Mouse (Mus musculus): ENCODE measurements around the gene Ly6g6f. TPM values are rescaled to one million over a fixed set of nuclear protein-coding genes. Genes with fewer than 3 reads are reported as not detected.

Ly6g6f gene
- polyA plus RNA-seq, 1 experiment from 2014 or later = 0.65 TPM

DNA sequence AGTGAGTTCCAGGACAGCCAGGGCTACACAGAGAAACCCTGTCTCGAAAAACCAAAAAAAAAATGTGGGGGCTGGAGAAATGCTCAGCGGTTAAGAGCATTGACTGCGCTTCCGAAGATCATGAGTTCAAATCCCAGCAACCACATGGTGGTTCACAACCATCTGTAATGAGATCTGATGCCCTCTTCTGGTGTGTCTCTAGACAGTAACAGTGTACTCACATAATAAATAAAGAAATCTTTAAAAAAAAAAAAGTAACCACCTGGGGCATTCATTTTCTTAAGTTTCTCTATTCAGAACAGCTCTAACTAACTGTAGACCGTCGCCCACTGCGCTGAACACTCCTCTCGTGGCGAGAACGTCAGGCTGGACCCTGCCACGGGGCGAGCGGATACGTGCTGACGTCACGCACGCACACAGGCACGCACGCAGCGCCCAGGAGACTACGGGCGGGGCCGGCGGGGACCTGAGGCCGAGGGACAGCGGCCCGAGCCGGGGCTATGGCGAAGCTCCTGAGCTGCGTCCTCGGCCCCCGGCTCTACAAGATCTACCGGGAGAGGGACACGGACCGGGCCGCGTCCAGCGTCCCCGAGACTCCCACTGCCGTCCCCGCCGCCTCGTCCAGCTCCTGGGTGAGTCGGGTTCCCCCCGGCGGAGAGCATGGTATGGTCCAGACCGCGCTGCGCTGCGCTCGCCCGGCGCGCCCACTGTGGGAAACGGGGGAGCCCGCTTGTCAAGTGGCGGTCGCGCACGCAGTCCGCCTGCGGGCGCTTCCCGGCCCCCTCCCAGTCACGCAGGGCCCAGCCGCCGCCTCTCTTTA lies 3.6 kb upstream of the Ly6g6f start, which contains the start of gene Abhd16a:
TSS of gene Abhd16a (plus strand) at position 439 of the 820 bp plus-strand sequence.
- Histone ChIP-seq H3K27ac (peak within 1 kb of the TSS; percentile 89), H3K9ac (peak within 1 kb of the TSS; percentile 70), H3K4me1 (peaks cover 11% of the 10 kb centered on the region), H3K4me3 (peak within 1 kb of the TSS; percentile 49), H3K9me3 (no peaks in the 10 kb centered on the region), H3K27me3 (no peaks in the 10 kb centered on the region), H3K4me2 (replicated peaks) (peak within 1 kb of the TSS; percentile 50), H3K36me3 (peaks cover 25% of the 10 kb centered on the region)
- peak; percentile 94 for ATAC-seq (ENCODE audit: insufficient number of reproducible peaks, insufficient read depth, low FRiP score, low TSS enrichment)
- 3% methylated on average over 67 of the region's 67 CpGs for WGBS

DNA sequence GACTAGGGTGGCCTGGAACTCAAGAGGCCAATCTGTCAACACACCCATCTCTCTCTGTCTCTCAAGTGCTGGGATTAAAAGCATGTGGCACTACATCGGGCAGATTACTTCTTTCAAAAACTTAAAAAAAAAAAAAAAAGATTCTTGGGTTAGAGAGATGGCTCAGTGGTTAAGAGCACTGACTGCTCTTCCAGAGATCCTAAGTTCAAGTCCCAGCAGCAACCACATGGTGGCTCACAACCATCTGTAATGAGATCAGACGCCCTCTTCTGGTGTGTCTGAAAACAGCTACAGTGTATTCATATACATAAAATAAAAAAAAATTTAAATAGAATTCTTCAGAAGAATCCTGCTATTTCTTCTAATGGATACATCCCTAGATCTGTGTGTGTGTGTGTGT lies 2.7 kb upstream of the Ly6g6f start:
- ATAC-seq (ENCODE audit: insufficient number of reproducible peaks, insufficient read depth, low FRiP score, low TSS enrichment) = no peak
- Histone ChIP-seq H3K27ac (no peak overlapping the region), H3K9ac (no peak overlapping the region), H3K36me3 (peaks cover 19% of the 10 kb centered on the region), H3K27me3 (no peaks in the 10 kb centered on the region), H3K4me2 (replicated peaks) (no peak overlapping the region), H3K9me3 (no peaks in the 10 kb centered on the region), H3K4me3 (no peak overlapping the region), H3K4me1 (peaks cover 11% of the 10 kb centered on the region)
- WGBS = 50% methylated on average over 2 of the region's 2 CpGs

DNA sequence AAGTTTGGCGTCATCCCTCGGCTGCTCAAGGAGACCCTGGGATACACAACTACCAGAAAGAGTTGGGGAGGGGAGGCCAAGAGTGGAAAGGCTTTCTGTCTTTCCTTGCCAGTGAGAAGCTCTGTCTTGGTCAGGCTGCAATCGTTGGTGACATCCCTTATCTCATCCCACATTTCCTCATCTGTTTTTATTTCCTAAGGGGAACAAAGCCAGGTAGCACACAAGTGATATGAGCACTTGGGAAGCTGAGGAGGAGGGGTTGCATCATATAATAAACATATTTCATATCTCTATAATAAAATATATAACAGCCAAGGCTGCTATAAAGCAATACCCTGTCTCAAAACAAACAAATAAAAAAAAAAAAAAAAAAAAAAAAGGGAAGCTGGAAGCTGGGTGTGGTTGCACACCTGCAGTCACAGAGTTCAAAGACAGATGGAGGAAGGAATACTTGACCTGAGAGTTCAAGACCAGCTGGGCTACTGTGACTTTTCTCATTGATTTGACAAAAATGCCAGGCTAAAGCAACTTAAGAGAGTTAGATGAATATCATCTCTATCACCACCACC lies 1.4 kb downstream of the Ly6g6f start:
- Histone ChIP-seq H3K36me3 (no peaks in the 10 kb centered on the region), H3K4me2 (replicated peaks) (no peak overlapping the region), H3K27me3 (peaks cover 6% of the 10 kb centered on the region; the same call in 1 of the 2 replicates), H3K9me3 (no peaks in the 10 kb centered on the region), H3K27ac (no peak overlapping the region), H3K9ac (no peak overlapping the region), H3K4me3 (no peak overlapping the region), H3K4me1 (0 out of 2 replicates have a peak, but pooled peaks cover 4% of the 10 kb centered on the region)
- WGBS = 85% methylated on average over 3 of the region's 3 CpGs
- ATAC-seq (ENCODE audit: insufficient number of reproducible peaks, insufficient read depth, low FRiP score, low TSS enrichment) = no peak

DNA sequence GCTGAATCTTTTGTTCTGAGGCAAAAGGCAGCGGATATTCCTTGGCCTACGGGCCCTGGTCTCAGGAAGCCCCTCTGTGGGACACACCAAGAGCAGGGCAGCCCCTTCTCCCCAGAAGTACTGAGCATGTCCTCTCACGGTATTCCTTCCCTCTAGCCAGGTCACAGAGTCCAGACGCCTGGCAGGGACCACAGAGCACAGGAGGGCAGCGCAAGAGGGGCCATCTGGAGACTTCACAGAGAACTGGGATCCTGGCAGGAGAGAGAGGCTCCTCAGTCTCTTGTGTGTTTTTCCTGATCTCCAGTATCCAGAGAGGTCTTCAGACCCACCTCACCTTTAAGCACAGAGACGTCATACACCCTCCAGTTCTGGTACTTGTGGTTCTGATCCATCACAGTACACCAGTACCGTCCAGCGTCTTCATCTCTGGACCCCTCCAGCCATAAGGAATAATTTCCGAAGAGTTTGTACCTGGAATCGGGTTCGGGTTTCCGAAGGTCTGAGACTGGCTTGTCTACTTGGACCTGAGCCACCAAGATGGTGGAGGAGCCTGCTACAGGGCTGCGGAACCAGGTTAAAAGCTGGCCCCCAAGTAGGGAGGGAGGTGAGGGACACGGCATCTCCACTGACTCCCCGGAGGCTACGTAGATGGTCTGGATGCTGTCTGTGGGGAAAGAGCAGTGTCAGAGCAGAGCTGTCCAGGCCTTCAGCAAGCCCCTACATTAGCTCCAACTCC lies 2.4 kb downstream of the Ly6g6f start:
- Histone ChIP-seq H3K27ac (no peak overlapping the region), H3K27me3 (peaks cover 10% of the 10 kb centered on the region), H3K9me3 (no peaks in the 10 kb centered on the region), H3K4me3 (no peak overlapping the region), H3K36me3 (no peaks in the 10 kb centered on the region), H3K4me1 (peaks cover 4% of the 10 kb centered on the region; the same call in 1 of the 2 replicates), H3K4me2 (replicated peaks) (no peak overlapping the region), H3K9ac (no peak overlapping the region)
- 82% methylated on average over 16 of the region's 16 CpGs for WGBS
- no peak for ATAC-seq (ENCODE audit: insufficient number of reproducible peaks, insufficient read depth, low FRiP score, low TSS enrichment)

DNA sequence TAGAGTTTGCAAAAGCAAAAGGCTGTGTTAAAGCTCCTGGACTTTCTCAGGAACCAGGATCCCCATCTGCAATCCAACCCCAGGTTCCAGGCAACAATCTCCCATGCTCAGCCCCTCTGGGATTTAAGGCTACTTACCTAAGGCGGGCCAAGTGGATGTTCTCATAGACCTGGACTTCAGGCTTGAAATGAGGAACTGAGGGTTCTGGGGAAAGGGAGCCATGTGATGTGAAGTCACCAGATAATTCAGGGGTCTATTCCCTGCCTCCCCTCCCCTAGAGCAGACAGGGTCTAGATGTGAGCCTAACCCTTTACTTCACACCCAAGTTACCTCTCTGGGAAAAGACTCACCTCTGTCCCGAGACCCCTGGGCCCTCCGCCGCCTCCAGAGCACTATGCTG lies 4.7 kb downstream of the Ly6g6f start:
- Histone ChIP-seq H3K9ac (no peak overlapping the region), H3K27ac (no peak overlapping the region), H3K36me3 (no peaks in the 10 kb centered on the region), H3K27me3 (peaks cover 22% of the 10 kb centered on the region), H3K4me2 (replicated peaks) (no peak overlapping the region), H3K4me3 (no peak overlapping the region), H3K9me3 (no peaks in the 10 kb centered on the region), H3K4me1 (peaks cover 23% of the 10 kb centered on the region)
- 68% methylated on average over 4 of the region's 4 CpGs for WGBS
- ATAC-seq (ENCODE audit: insufficient number of reproducible peaks, insufficient read depth, low FRiP score, low TSS enrichment) = no peak

DNA sequence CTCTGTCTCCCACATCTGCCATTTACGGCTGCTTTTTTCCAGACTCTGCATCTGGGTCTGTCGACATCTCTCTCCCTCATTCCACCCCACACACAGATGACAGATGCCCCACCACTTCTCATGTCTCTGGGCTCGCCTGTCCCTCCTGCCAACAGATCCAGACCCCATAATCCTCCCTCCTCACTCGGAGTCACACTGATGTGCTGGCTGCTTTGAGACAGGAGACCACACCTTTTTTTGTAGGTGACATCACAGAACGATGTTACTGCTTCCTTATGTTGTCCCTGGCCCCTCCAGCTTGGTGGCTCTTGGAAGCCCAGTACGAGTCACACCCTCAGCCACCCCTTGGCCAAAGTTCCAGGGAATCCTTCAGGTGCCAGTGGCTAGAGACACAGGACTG lies 5.2 kb downstream of the Ly6g6f start:
- WGBS = 64% methylated on average over 6 of the region's 6 CpGs
- Histone ChIP-seq H3K4me1 (peaks cover 23% of the 10 kb centered on the region), H3K27me3 (peaks cover 22% of the 10 kb centered on the region), H3K4me3 (no peak overlapping the region), H3K9me3 (no peaks in the 10 kb centered on the region), H3K27ac (no peak overlapping the region), H3K4me2 (replicated peaks) (no peak overlapping the region), H3K9ac (no peak overlapping the region), H3K36me3 (no peaks in the 10 kb centered on the region)
- ATAC-seq (ENCODE audit: insufficient number of reproducible peaks, insufficient read depth, low FRiP score, low TSS enrichment) = no peak

DNA sequence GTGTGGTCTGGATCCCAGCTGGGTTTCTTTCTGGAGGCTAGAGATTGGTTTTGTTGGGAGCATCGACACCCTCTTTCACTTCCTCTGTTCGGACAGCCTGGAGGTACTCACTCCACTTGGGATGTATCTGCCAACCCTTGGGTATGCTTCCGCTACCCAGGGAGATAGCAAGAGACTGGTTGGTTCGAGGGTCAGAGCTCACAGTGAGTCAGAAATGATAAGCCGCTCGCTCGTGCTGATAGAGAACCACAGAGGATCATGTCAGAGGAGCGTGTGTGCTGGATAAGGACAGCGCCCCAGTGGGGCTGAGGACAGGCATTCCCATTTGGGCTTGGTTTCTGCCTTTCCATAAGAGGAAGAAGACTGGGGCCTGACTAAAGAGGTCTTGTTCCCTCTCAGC lies 5.6 kb downstream of the Ly6g6f start:
- H3K9me3 ChIP-seq = no peaks in the 10 kb centered on the region
- WGBS = 69% methylated on average over 9 of the region's 9 CpGs
- H3K4me2 ChIP-seq (replicated peaks) = no peak overlapping the region
- no peak overlapping the region for H3K27ac ChIP-seq
- ATAC-seq (ENCODE audit: insufficient number of reproducible peaks, insufficient read depth, low FRiP score, low TSS enrichment) = no peak
- peaks cover 22% of the 10 kb centered on the region for H3K27me3 ChIP-seq
- no peak overlapping the region for H3K4me3 ChIP-seq
- no peaks in the 10 kb centered on the region for H3K36me3 ChIP-seq
- peaks cover 23% of the 10 kb centered on the region for H3K4me1 ChIP-seq
- no peak overlapping the region for H3K9ac ChIP-seq

DNA sequence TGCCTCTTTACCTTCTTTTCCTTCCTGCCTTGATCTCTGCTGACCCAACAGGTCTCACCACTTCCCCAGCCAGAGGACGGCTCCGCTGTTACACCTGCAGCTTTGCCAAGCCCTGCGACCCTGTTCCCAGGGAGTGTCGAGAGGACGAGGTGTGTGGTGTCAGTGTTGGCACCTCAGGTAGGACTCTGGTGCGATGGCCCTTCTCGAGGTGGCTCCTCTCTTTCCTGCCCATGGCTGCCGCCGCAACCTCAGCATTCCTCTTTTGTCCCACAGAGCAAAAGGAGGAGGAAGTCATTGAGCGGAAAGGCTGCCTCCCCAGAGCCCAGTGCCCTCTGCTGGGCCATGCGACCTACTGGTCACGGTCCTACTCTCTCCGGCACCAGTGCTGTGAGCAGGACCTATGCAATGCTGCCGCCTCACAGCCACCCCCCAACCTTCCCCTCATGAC lies 7.6 kb downstream of the Ly6g6f start, which contains the start of gene Ly6g6d:
TSS of gene Ly6g6d (minus strand) at position 280 of the 448 bp plus-strand sequence.
- peak; percentile 54; the same call in 1 of the 2 replicates for ATAC-seq (ENCODE audit: insufficient number of reproducible peaks, insufficient read depth, low FRiP score, low TSS enrichment)
- no peaks in the 10 kb centered on the region for H3K9me3 ChIP-seq
- peaks cover 27% of the 10 kb centered on the region for H3K27me3 ChIP-seq
- H3K4me3 ChIP-seq = peak within 1 kb of the TSS; percentile 14; the same call in 1 of the 2 replicates
- H3K4me1 ChIP-seq = peaks cover 23% of the 10 kb centered on the region
- H3K4me2 ChIP-seq (replicated peaks) = peak within 1 kb of the TSS; percentile 24
- no peak within 1 kb of the TSS for H3K9ac ChIP-seq
- WGBS = 9% methylated on average over 14 of the region's 14 CpGs
- H3K27ac ChIP-seq = no peak within 1 kb of the TSS
- no peaks in the 10 kb centered on the region for H3K36me3 ChIP-seq

DNA sequence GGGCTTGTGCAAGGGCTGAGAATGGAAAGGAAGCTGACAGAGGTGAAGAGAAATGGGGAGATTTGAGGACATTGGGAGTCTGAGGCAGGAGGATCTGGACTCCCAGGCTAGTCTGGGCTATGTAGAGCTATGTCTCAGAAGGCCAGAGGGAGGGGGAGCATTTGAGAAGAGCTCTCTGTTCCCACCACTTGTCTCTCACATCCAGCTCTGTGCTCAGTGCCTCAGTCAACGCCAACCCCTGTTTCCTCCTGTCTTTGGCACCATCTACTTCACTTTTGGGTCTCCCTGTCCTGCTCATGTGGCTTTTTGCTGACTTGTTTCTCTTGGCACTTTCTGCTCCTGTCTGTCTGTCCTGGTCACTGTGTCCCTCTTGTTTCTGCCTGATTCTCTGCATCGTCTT lies 8.1 kb downstream of the Ly6g6f start:
- H3K36me3 ChIP-seq = no peaks in the 10 kb centered on the region
- WGBS = 48% methylated on average over 2 of the region's 2 CpGs
- H3K9ac ChIP-seq = no peak overlapping the region
- no peaks in the 10 kb centered on the region for H3K9me3 ChIP-seq
- H3K4me1 ChIP-seq = peaks cover 23% of the 10 kb centered on the region
- peaks cover 27% of the 10 kb centered on the region for H3K27me3 ChIP-seq
- H3K4me2 ChIP-seq (replicated peaks) = peak overlapping the region; percentile 24
- 0 out of 2 replicates have a peak overlapping the region, but pooled peaks have one; percentile 14 for H3K4me3 ChIP-seq
- no peak overlapping the region for H3K27ac ChIP-seq
- ATAC-seq (ENCODE audit: insufficient number of reproducible peaks, insufficient read depth, low FRiP score, low TSS enrichment) = no peak

DNA sequence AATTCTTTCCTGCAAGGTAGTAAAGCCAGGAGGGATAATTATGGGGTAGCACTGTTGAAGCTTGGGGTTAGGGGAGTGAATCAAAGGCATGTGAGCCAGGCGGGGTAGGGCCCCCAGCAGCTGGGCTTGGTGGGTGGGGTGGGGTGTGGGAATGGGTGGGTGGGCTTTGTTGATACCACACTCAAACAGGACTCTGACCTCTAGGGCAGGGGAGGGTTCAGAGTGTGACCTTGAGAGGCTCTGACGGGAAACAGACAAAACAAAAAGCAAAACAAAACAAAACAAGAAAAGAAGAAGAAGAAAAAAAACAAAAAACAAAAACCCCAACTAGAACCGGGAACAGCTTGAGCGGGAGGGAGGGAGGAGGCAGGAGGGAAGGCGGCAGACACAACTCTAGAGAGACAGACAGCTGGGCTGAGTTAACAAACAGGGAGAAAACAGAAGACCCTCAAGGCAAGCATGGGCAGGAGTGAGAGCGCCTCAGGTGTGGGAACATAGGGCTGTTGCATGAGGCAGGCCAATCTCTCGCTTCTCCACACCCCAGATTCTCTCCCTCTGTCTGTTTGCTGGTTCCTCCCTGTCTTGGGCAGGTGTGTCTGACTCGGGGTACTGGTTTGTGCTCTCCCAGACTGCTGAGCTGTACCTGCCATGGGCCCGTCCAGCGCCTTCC lies 8.8 kb downstream of the Ly6g6f start, which contains the start of gene Ly6g6e:
TSS of gene Ly6g6e (plus strand) at position 396 of the 670 bp plus-strand sequence.
- Histone ChIP-seq H3K4me3 (peak within 1 kb of the TSS; percentile 14; the same call in 1 of the 2 replicates), H3K27ac (no peak within 1 kb of the TSS), H3K9ac (no peak within 1 kb of the TSS), H3K4me1 (peaks cover 23% of the 10 kb centered on the region), H3K36me3 (no peaks in the 10 kb centered on the region), H3K9me3 (no peaks in the 10 kb centered on the region), H3K4me2 (replicated peaks) (peak within 1 kb of the TSS; percentile 24), H3K27me3 (peaks cover 27% of the 10 kb centered on the region)
- ATAC-seq (ENCODE audit: insufficient number of reproducible peaks, insufficient read depth, low FRiP score, low TSS enrichment) = no peak
- WGBS = 16% methylated on average over 10 of the region's 10 CpGs

DNA sequence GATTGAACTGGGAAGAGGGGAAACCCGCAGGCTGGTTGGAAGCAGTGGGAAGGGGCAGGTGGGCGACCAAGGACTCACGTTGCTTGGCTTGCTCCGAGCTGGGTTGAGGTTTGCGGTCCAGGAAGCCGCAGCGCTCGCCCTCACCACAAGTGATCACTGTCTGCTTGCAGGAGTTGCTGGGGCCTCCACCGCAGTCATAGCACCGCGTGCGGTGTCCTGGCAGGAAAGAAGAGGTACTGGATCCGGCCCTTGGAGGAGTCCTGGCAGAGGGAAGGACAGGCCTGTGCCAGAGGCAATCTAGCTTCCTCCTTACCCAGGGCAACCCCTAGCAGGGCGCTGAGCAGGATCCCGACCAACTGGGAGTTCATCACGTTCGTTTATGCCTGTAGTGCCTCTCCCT lies 11.3 kb downstream of the Ly6g6f start:
- 47% methylated on average over 17 of the region's 17 CpGs for WGBS
- Histone ChIP-seq H3K27ac (no peak overlapping the region), H3K36me3 (no peaks in the 10 kb centered on the region), H3K9ac (0 out of 2 replicates have a peak overlapping the region, but pooled peaks have one; percentile 1), H3K27me3 (peaks cover 26% of the 10 kb centered on the region), H3K4me3 (no peak overlapping the region), H3K4me2 (replicated peaks) (no peak overlapping the region), H3K4me1 (peaks cover 19% of the 10 kb centered on the region), H3K9me3 (no peaks in the 10 kb centered on the region)
- no peak for ATAC-seq (ENCODE audit: insufficient number of reproducible peaks, insufficient read depth, low FRiP score, low TSS enrichment)

Data from embryonic facial prominence, embryonic 12.5 days (tissue).